Mouse (Mus musculus): Measurements from ENCODE around the gene Ppp1r3a. TPM values are rescaled to one million over a fixed set of nuclear protein-coding genes. Genes with fewer than 3 reads are reported as not detected.
"Not testable (repeated sequence)": the region's sequence is repeated elsewhere in the genome, so short reads cannot be mapped to it uniquely, and the experiment has no call there.

The Ppp1r3a gene
- polyA plus RNA-seq, 2 experiments, result 0.30 to 0.91 TPM

- not testable (repeated sequence) for H3K27ac ChIP-seq (replicated peaks; ENCODE audit: low read depth, low read length); H3K4me2 ChIP-seq (replicated peaks; ENCODE audit: low read depth, low read length, severe bottlenecking); H3K36me3 ChIP-seq (ENCODE audit: control insufficient read depth, insufficient read depth, low read length); H3K4me3 ChIP-seq (replicated peaks; ENCODE audit: low read length); H3K27me3 ChIP-seq (ENCODE audit: control insufficient read depth, insufficient read depth, low read length); ATAC-seq (ENCODE audit: low FRiP score, low read depth); H3K9ac ChIP-seq (ENCODE audit: low read depth, low read length, severe bottlenecking); DNase-seq (ENCODE audit: low spot score); H3K4me1 ChIP-seq (ENCODE audit: control insufficient read depth, insufficient read depth, low read length); H3K9me3 ChIP-seq (ENCODE audit: control insufficient read depth, low read length)
- 78% methylated on average over 2 of the region's 2 CpGs for WGBS
Measured at GRCm38 (mm10) chr6:14667651-14668050, 87.4 kb downstream of the Ppp1r3a start.

Other genes starting within 250 kb of the Ppp1r3a start
- 23.2 and 34.1 TPM in 2 replicates for gene Foxp2, start 146.1 kb upstream of the Ppp1r3a start, polyA plus RNA-seq (2012; rRNA removed)
- 24.9 and 40.2 TPM in 2 replicates for gene Foxp2, start 146.1 kb upstream of the Ppp1r3a start, polyA plus RNA-seq (2014; fragmentation: Nextera tagmentation; extraction: Ambion mirVana)